Mouse (Mus musculus) mouse embryonic stem cell (cell line): ENCODE results near the gene Abca1.

Experiments used
- in situ Hi-C, 2 experiments: fragments of 300-500 bp; cut with MboI; formaldehyde crosslinking; loops; 1 replicate in 1 of 2; 3 replicates in 1 of 2; pipeline ENCODE4 v1.14.3; 2019 to 2020; ENCODE audit warnings: low sequenced_read_pairs in 2 of 2, low pct_unique_long_range_greater_than_20kb in 1 of 2, mixed read lengths in 1 of 2; ENCODE audit not compliant: unreplicated experiment in 1 of 2

Gene Abca1

DNA sequence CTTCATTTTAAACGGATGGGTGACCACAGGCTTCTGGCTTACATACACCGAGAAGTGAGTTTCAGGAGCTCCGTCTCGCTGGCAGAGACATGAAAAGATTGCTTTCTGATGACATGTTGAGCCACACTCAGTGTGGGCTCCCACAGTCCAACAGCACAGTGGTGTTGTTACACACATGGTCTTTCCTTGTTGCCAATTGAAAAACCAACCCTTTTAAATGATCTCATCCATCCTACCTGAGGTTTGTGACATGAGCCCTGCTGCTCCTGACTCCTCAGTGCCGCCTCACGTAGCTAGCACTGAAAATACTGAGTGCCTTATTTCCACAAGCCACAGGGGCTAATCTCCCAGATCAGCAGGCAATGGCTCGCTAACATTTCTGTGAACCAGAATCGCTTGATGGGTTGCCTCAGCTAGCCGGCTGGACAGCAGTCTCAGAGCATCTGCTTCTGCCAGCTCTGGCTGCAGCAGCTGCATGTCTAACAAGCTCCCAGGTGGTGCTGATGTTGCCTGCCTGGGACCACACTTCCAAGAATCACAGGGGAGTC is 50.2 kb downstream of the Abca1 start:
- in situ Hi-C loops, result loop anchor here in 1 of 2 experiments (25.0 kb wide), 1 partner anchor 253 kb away; no protein-coding TSS in a partner anchor

DNA sequence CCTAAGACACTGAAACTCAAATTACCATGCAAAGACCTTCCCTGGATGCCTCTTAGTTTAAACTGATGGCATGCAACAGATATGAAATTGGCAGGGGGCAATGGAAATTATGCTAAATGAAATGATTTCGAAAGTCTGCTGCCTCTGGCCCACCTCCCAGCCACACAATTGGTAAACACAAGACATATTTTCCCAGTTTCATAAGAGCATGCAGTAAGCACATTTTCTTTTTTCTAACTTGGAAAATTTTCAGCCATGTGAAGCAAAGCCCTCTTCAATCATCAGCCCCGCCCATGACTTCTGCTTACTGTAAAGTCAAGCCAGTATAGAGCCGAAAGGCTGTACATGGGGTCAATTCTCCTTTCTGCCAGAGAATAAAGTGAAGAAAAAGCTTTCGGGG is 51.5 kb downstream of the Abca1 start:
- in situ Hi-C loops, result loop anchor here in 1 of 2 experiments (25.0 kb wide), 1 partner anchor 254 kb away; no protein-coding TSS in a partner anchor

DNA sequence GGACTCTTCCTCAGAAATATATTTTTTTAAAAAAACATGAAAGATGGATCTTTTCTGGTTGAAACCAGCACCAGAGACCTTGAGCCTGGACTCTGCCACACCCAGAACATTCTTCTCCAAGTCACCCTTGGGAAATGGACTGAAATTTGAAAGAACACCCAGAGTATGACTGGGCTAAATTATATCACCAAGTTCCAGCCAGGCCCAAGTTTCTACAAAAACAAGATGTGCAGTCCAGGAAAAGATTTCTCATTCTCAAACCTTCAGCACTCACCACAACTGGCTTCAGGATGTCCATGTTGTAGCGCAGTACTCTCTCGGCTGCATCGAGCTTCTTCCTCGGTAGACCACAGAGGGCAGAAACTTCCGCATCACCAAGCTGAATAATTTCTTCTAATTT is 53.0 kb downstream of the Abca1 start:
- in situ Hi-C loops, result loop anchor here in 1 of 2 experiments (25.0 kb wide), 1 partner anchor 256 kb away; no protein-coding TSS in a partner anchor

DNA sequence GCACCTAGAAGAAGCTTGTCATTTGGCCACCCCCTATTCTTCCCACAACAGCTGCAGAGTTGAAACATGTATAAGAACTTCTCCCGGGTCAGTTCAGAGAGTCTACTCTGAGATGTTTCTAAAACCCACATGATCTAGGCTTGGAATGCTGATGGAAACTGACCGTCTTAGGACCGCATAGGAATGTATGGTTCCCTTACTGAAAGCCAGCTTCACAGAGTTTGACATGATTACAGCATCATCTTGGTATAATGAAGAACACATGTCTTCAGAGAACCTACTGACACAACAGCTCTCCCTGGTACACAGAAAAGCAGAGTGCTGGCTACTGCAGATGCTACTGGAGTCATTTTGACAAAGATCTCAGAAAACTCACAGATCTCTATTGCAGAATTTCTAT is 53.6 kb downstream of the Abca1 start:
- in situ Hi-C loops, result loop anchor here in 1 of 2 experiments (25.0 kb wide), 1 partner anchor 256 kb away; no protein-coding TSS in a partner anchor

GRCm38 (mm10) chr4:53104634-53105033 is 55.1 kb downstream of the Abca1 start:
- in situ Hi-C loops, result loop anchor here in 1 of 2 experiments (25.0 kb wide), 1 partner anchor 258 kb away; no protein-coding TSS in a partner anchor

DNA sequence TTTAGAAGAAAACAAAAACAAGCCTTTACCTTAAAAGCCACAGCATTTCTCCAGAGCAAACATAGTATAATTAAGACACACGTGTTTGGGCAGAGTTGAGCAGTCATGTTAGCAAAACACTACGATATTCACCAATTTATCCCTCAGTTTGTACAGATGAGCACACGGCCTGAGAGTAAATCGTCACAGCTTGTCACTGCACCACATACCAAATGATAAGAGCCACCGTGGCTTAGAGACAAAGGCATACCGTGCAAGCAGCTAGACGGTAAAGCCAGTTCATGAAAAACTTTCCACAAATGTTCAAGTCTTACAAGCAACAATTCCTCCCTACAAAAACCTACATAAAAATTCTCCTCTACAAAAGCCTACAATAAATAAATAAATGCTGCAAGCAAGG is 57.2 kb downstream of the Abca1 start:
- in situ Hi-C loops, result loop anchor here in 1 of 2 experiments (25.0 kb wide), 1 partner anchor 260 kb away; no protein-coding TSS in a partner anchor

- in situ Hi-C loops, result loop anchor here in 1 of 2 experiments (25.0 kb wide), 1 partner anchor 261 kb away; no protein-coding TSS in a partner anchor
Measured at GRCm38 (mm10) chr4:53101306-53101705, 58.4 kb downstream of the Abca1 start.

DNA sequence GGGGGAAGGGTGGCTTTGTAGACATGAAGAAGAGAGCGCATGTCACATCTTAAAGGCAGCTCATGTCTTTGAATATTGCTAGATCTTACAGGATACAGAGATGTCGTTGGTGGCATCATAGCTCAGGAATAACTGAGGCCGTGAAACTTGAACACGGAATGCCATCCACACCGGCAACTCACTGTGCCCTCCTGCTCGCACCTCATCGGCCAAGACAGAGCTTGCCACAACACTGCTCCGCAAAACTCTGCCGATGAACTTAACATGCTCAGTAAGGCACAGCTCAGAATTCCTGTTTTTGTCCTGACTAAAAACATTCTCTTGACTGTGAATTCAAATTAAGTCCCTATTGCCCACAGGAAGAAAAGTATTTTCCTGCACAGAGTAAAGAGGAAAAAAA is 59.2 kb downstream of the Abca1 start:
- in situ Hi-C loops, result loop anchor here in 1 of 2 experiments (25.0 kb wide), 1 partner anchor 262 kb away; no protein-coding TSS in a partner anchor

DNA sequence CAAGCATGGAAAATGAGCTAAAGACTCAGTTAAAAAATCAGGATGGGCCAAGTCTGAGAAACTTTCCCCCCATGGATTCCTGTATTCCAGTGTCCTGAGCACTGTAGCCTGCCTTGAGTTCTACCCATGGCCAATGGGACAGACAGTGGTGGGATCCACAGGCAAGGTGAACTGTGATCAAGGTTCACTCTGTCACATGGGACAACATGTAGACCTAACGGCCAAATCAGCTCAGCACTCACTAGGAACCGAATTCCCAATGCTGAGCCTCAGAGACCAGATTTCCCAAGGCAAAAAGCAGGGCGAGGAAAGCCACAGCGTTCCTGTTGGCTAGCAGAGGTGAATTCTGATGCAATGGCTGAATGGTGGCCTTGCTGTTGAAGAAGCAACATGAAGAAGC is 64.8 kb downstream of the Abca1 start:
- in situ Hi-C loops, result no loop called here

DNA sequence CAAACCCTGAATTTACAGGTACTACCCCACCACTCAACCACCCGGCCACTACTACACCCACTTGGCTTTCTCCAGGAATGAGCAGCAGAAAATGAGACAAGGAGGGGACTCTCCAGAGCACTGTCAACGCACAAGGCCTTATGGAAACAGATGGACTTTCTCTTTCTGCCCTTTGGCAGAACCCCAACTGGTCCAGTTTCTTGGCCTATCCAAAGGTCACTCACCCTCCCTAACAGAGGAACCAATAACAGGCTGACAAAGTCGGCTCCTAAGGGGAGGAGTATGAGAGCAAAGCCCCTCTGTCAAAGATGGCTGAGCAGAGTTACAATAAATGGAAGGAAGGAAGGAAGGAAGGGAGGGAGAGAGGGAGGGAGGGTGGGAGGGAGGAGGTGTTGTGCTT is 65.4 kb downstream of the Abca1 start:
- in situ Hi-C loops, result no loop called here

- in situ Hi-C loops, result no loop called here
Measured at GRCm38 (mm10) chr4:53093615-53094014, 66.1 kb downstream of the Abca1 start.

- in situ Hi-C loops, result no loop called here
Measured at GRCm38 (mm10) chr4:53089641-53090040, 70.1 kb downstream of the Abca1 start.

- in situ Hi-C loops, result no loop called here
Measured at GRCm38 (mm10) chr4:53088999-53089398, 70.7 kb downstream of the Abca1 start.

- in situ Hi-C loops, result no loop called here
Measured at GRCm38 (mm10) chr4:53086636-53087035, 73.1 kb downstream of the Abca1 start.

- in situ Hi-C loops, result no loop called here
Measured at GRCm38 (mm10) chr4:53085634-53086033, 74.1 kb downstream of the Abca1 start.

DNA sequence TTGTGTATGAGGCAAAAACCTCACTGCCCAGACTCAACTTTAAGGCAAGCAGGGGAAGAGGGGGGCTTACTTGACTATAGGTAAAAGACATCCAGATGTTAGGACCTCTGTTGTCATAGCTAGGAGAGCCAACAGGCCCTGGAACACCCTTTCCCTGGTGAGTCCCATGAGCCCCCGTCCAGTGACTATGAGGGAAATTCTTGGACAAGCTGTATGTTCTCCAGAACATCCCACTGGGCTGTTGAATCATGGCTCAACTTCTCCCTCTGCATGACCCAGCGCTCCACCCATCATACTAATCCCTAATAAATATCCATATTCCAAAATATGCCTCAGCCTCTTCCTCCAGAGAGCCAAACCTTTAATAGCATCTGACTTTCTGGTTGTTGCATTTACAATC is 76.6 kb downstream of the Abca1 start:
- in situ Hi-C loops, result no loop called here

GRCm38 (mm10) chr4:53082451-53082850 is 77.2 kb downstream of the Abca1 start:
- in situ Hi-C loops, result no loop called here

DNA sequence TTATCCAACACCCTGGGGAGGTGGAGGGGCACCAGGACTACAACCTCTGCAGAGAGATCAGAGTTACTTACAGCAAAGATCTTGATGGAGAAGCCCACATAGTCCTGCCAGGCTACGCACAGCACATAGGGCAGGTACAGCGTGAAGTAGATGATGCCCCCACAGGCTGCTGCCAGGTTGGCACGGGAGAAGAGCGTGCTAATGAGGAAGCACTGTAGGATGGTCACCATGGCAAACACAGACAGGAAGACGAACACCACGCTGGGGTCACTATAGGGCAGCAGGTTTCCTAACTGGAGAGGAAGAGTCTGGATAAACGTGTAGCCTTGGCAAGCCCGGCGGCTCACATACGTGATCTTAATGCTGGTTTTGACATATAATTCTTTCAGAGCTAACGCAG is 77.8 kb downstream of the Abca1 start:
- in situ Hi-C loops, result no loop called here

DNA sequence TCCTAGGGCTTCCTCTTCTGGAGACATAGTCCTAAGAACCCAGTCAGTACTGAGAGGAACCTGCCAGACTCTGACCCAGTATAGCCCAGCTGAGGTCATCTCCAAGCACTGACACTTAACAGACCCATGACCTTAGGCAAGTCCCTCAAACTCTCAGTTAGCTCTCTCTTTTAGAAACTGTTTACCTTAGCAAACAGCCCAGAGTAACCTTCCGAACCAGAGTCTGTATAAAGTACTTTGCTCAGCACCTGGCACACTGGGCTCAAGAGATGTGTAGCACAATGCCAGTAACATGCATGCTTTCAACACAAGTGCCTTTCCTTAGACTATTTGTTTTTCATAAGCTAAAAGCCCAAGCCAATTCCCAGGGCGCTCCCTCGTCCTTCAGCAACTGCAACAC is 79.4 kb downstream of the Abca1 start:
- in situ Hi-C loops, result no loop called here

DNA sequence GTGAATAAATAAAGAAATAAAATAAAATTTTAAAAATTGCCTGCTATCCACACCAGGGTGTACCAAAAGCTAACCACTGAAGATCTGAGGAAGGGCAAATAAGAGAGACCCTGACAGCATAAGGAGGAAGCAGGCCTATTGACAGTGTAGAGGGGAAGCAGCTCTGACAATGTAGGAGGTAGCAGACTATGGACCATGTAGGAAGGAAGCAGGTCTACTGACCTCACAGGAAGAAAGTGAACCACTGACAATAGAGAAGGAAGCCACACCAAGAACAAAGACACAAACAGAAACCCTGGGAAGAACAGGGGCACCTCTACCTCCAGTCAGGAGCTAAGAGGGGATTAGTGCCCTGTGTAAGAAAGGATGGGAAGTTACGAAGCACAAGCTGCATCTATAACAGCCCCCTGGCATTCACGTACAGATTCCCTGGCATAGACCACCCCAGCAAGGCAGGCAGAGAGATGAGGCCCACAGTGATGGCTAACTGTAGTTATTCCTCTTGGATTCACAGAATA is 80.8 kb downstream of the Abca1 start:
- in situ Hi-C loops, result no loop called here
